In genomic region chr17:88065031-88065800, GRCm38 (mm10) we compare ENCODE assay signal across 8 mouse cellular contexts. TPM values are rescaled to one million over a fixed set of nuclear protein-coding genes. Genes with fewer than 3 reads are reported as not detected.
DNase-seq lines count a peak whose midpoint lies in the region; ATAC-seq lines count a peak whose summit lies in the region.

TSS of gene Fbxo11 (minus strand) at chr17:88065291.

- H3K27me3 ChIP-seq in hindbrain, embryonic 14.5 days (ENCODE audit: control insufficient read depth, insufficient read depth, low read length), result no peaks in the 10 kb centered on the region
- no peaks in the 10 kb centered on the region for H3K27me3 ChIP-seq in megakaryocyte, embryonic 14.5 days (replicated peaks)

- peaks cover 24% of the 10 kb centered on the region for H3K4me1 ChIP-seq in hindbrain, embryonic 14.5 days (replicated peaks; ENCODE audit: control insufficient read depth, insufficient read depth, low read length)
- H3K4me1 ChIP-seq in megakaryocyte, embryonic 14.5 days, result peaks cover 24% of the 10 kb centered on the region

- H3K9ac ChIP-seq in hindbrain, embryonic 14.5 days, result peak within 1 kb of the TSS; percentile 100

- peak; percentile 9 for ATAC-seq in hindbrain, embryonic 14.5 days (ENCODE audit: low FRiP score)

- DNase-seq in ZHBTc4 (ENCODE audit: low read depth, low spot score), result peak; percentile 64
- DNase-seq in cerebellum, postnatal 25 days, result peak; percentile 80 to 81
- peak; percentile 52 for DNase-seq in gastrocnemius, adult 18-20 months (ENCODE audit: low spot score)
- peak; percentile 40 for DNase-seq in hindbrain, embryonic 14.5 days (ENCODE audit: low spot score)
- DNase-seq in layer of hippocampus, postnatal 36 days, result peak; percentile 57 to 61
- peak; percentile 72 to 73 for DNase-seq in right cerebral cortex, postnatal 10 days (ENCODE audit: low spot score in 2 of 2)
- DNase-seq in urinary bladder, postnatal 10 days (ENCODE audit: low spot score), result peak; percentile 19

- no peaks in the 10 kb centered on the region for H3K9me3 ChIP-seq in hindbrain, embryonic 14.5 days (ENCODE audit: control insufficient read depth, low read length)
- H3K9me3 ChIP-seq in megakaryocyte, embryonic 14.5 days, result peaks cover 1% of the 10 kb centered on the region; the same call in 1 of the 2 replicates

- WGBS in hindbrain, embryonic 14.5 days, result under 1% methylated on average over 29 of the region's 112 CpGs

- peak within 1 kb of the TSS; percentile 100 for H3K4me3 ChIP-seq in hindbrain, embryonic 14.5 days (replicated peaks; ENCODE audit: low read length)
- peak within 1 kb of the TSS; percentile 98 for H3K4me3 ChIP-seq in megakaryocyte, embryonic 14.5 days (replicated peaks)

- peak within 1 kb of the TSS; percentile 77 for H3K4me2 ChIP-seq in hindbrain, embryonic 14.5 days (replicated peaks)

- peak within 1 kb of the TSS; percentile 100 for H3K27ac ChIP-seq in hindbrain, embryonic 14.5 days

- no peaks in the 10 kb centered on the region for H3K36me3 ChIP-seq in hindbrain, embryonic 14.5 days (replicated peaks; ENCODE audit: control insufficient read depth, insufficient read depth)
- H3K36me3 ChIP-seq in megakaryocyte, embryonic 14.5 days (replicated peaks; ENCODE audit: low read length), result peaks cover 6% of the 10 kb centered on the region

RNA-seq across cellular contexts. Expression of gene Fbxo11, which starts in this region (rescaled TPM):
- 10 to 100 TPM; 32.9 to 39.2 TPM for total RNA-seq in gastrocnemius, adult 18-20 months (2021)
- 42.0 and 43.7 TPM in 2 replicates for polyA plus RNA-seq in hindbrain, embryonic 14.5 days (2014; fragmentation: Nextera tagmentation; extraction: Ambion mirVana)
- total RNA-seq in layer of hippocampus, postnatal 36 days (2021), result 100 to 1,000 TPM; 126 to 132 TPM
- polyA plus RNA-seq in megakaryocyte, embryonic 14.5 days (2012; ENCODE audit: insufficient read depth, low replicate concordance), result 1.1 TPM in 2 replicates

Comparison
In these comparisons a context has a peak if more than half of its experiments do, and no peak if none do; other contexts are left out.
1. Peak in every context shown above with its lines: DNase-seq, ATAC-seq, H3K4me3 ChIP-seq and H3K27ac ChIP-seq.
2. RNA of gene Fbxo11 (polyA plus RNA-seq): 42.0 to 43.7 TPM in hindbrain, embryonic 14.5 days; 1.1 TPM in megakaryocyte, embryonic 14.5 days; every median in the first group is over 10 times any median in the second.
3. DNase-seq: peak in every context shown above with its lines; median percentile 80 in cerebellum, postnatal 25 days; 72 in right cerebral cortex, postnatal 10 days; 64 in ZHBTc4; 59 in layer of hippocampus, postnatal 36 days; 52 in gastrocnemius, adult 18-20 months; 40 in hindbrain, embryonic 14.5 days; 19 in urinary bladder, postnatal 10 days.